In the genomic region with DNA sequence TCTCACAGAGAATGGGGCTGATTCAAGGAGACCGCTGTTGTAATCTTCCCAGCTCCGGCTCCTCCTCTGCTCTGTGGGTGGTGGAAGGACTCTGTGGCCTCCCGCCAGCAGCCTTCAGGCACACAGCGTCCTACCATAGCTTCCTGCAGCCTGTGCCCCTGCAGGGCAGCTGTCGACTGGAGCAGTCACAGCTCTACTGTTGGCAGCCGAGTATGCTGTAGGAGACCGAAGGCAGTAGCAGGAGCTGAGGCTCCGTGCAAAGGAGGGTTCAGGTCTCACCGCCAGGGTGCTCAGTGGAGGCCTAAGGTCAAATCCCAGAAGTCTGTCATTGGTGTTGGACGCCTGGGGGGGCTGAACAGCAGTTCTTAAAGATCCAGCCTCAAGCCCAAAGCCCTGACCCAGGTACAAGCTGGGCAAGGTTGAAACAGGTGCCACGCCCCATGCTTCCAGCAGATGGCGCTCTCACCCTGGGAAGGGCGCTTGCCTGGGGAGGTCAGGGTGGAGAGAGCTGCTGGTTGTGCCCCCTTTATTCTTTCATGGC, we compare ENCODE assay signal across 8 mouse cellular contexts.
DNase-seq lines count a peak whose midpoint lies in the region; ATAC-seq lines count a peak whose summit lies in the region.

No protein-coding gene starts in this region.

- peak; percentile 46 for DNase-seq in WW6 (ENCODE audit: low read depth, low spot score)
- peak; percentile 91 to 95 for DNase-seq in cerebellum, postnatal 14 days
- DNase-seq in frontal cortex, postnatal 36 days (ENCODE audit: low spot score in 2 of 2), result peak; percentile 68 to 79
- peak; percentile 72 to 83 for DNase-seq in left cerebral cortex, postnatal 25 days (ENCODE audit: low spot score in 2 of 2)
- peak; percentile 66 for DNase-seq in right cerebral cortex, postnatal 25 days
- peak; percentile 68 to 86 for DNase-seq in urinary bladder, postnatal 4 days (ENCODE audit: low spot score in 2 of 2)

- peak overlapping the region; percentile 21 for H3K4me2 ChIP-seq in hindbrain, embryonic 15.5 days

- 4% methylated on average over 13 of the region's 13 CpGs for WGBS in hindbrain, embryonic 15.5 days

- peak; percentile 40 for ATAC-seq in hindbrain, embryonic 15.5 days (ENCODE audit: low FRiP score, low read depth)
- ATAC-seq in megakaryocyte-erythroid progenitor cell, adult 5-6 weeks (replicated peaks; ENCODE audit: low FRiP score, low TSS enrichment, poor library complexity, severe bottlenecking), result peak; percentile 85

- H3K4me3 ChIP-seq in hindbrain, embryonic 15.5 days, result no peak overlapping the region

- no peaks in the 10 kb centered on the region for H3K36me3 ChIP-seq in hindbrain, embryonic 15.5 days

- H3K9ac ChIP-seq in hindbrain, embryonic 15.5 days, result 0 out of 2 replicates have a peak overlapping the region, but pooled peaks have one; percentile 2

- H3K4me1 ChIP-seq in hindbrain, embryonic 15.5 days (replicated peaks), result peaks cover 66% of the 10 kb centered on the region

- intact Hi-C loops in left cerebral cortex, postnatal 25 days (cut with DNase I), result loop anchor here (5.0 kb wide), 3 partner anchors 187 to 297 kb away; no protein-coding TSS in a partner anchor

- peak overlapping the region; percentile 55 for H3K27ac ChIP-seq in hindbrain, embryonic 15.5 days (replicated peaks)

- H3K9me3 ChIP-seq in hindbrain, embryonic 15.5 days, result no peaks in the 10 kb centered on the region

- H3K27me3 ChIP-seq in hindbrain, embryonic 15.5 days, result no peaks in the 10 kb centered on the region; the same call in 1 of the 2 replicates
